ENCODE assay signal across 8 mouse cellular contexts in genomic region chr1:186183204-186183651, GRCm38 (mm10).
A peak's percentile ranks its signal among the peaks of the same experiment; 100 is the strongest.
DNase-seq lines count a peak whose midpoint lies in the region; ATAC-seq lines count a peak whose summit lies in the region.

No protein-coding gene starts in this region.

- DNase-seq in left cerebral cortex, postnatal 4 days, result peak; percentile 10
- DNase-seq in left cerebral cortex, postnatal 14 days (ENCODE audit: low spot score in 2 of 2), result no peak
- DNase-seq in kidney, postnatal 14 days, result peak; percentile 12
- DNase-seq in spleen, postnatal 10 days (ENCODE audit: low spot score in 2 of 2), result no peak
- DNase-seq in cerebellum, adult 11-12 months, result no peak
- no peak for DNase-seq in left cerebral cortex, adult 9 months (ENCODE audit: low spot score in 2 of 2)

- no peak for ATAC-seq in forebrain, embryonic 15.5 days (replicated peaks)
- ATAC-seq in neural tube, embryonic 12.5 days (ENCODE audit: low FRiP score, low read depth), result peak; percentile 39

- WGBS in forebrain, embryonic 15.5 days, result 58% methylated on average over 8 of the region's 8 CpGs
- WGBS in neural tube, embryonic 12.5 days, result 62% methylated on average over 8 of the region's 8 CpGs

- H3K9me3 ChIP-seq in forebrain, embryonic 15.5 days, result no peaks in the 10 kb centered on the region
- H3K9me3 ChIP-seq in neural tube, embryonic 12.5 days, result no peaks in the 10 kb centered on the region

- H3K4me3 ChIP-seq in forebrain, embryonic 15.5 days, result peak overlapping the region; percentile 25
- no peak overlapping the region for H3K4me3 ChIP-seq in neural tube, embryonic 12.5 days

- H3K9ac ChIP-seq in forebrain, embryonic 15.5 days (replicated peaks), result 0 out of 2 replicates have a peak overlapping the region, but pooled peaks have one; percentile 22
- no peak overlapping the region for H3K9ac ChIP-seq in neural tube, embryonic 12.5 days

- no peak overlapping the region for H3K27ac ChIP-seq in forebrain, embryonic 15.5 days (replicated peaks)
- H3K27ac ChIP-seq in neural tube, embryonic 12.5 days, result no peak overlapping the region

- no peaks in the 10 kb centered on the region for H3K27me3 ChIP-seq in forebrain, embryonic 15.5 days
- no peaks in the 10 kb centered on the region for H3K27me3 ChIP-seq in neural tube, embryonic 12.5 days (replicated peaks)

- intact Hi-C loops in left cerebral cortex, postnatal 4 days (cut with DNase I), result loop anchor here (5.0 kb wide), 1 partner anchor 529 kb away; no protein-coding TSS in a partner anchor
- intact Hi-C loops in left cerebral cortex, postnatal 14 days (cut with DNase I), result loop anchor here (5.0 kb wide), 1 partner anchor 529 kb away; no protein-coding TSS in a partner anchor

- no peaks in the 10 kb centered on the region for H3K36me3 ChIP-seq in forebrain, embryonic 15.5 days
- no peaks in the 10 kb centered on the region for H3K36me3 ChIP-seq in neural tube, embryonic 12.5 days

- H3K4me1 ChIP-seq in forebrain, embryonic 15.5 days, result peaks cover 16% of the 10 kb centered on the region
- H3K4me1 ChIP-seq in neural tube, embryonic 12.5 days, result peaks cover 15% of the 10 kb centered on the region

- peak overlapping the region; percentile 48 for H3K4me2 ChIP-seq in forebrain, embryonic 15.5 days (replicated peaks)
- peak overlapping the region; percentile 45 for H3K4me2 ChIP-seq in neural tube, embryonic 12.5 days (replicated peaks)

Comparison
In these comparisons a context has a peak if more than half of its experiments do, and no peak if none do; other contexts are left out.
1. DNase-seq: peak in left cerebral cortex, postnatal 4 days (single experiment) and kidney, postnatal 14 days (single experiment); none in left cerebral cortex, postnatal 14 days (0 of 2), spleen, postnatal 10 days (0 of 2), cerebellum, adult 11-12 months (single experiment) and left cerebral cortex, adult 9 months (0 of 2).